Comparison of ENCODE assay signal across 8 mouse cellular contexts in genomic region chr5:139459938-139460337, GRCm38 (mm10). TPM values are rescaled to one million over a fixed set of nuclear protein-coding genes. Genes with fewer than 3 reads are reported as not detected.
DNase-seq lines count a peak whose midpoint lies in the region; ATAC-seq and TF ChIP-seq lines count a peak whose summit lies in the region.

No protein-coding gene starts in this region.

- H3K9me3 ChIP-seq in neural tube, embryonic 11.5 days (ENCODE audit: control insufficient read depth, low read length), result no peaks in the 10 kb centered on the region
- H3K9me3 ChIP-seq in limb, embryonic 13.5 days, result no peaks in the 10 kb centered on the region
- no peaks in the 10 kb centered on the region for H3K9me3 ChIP-seq in stomach, embryonic 14.5 days (ENCODE audit: control insufficient read depth, low read depth, low read length)

- H3K9ac ChIP-seq in neural tube, embryonic 11.5 days (ENCODE audit: low read length), result peak overlapping the region; percentile 50; the same call in 1 of the 2 replicates
- peak overlapping the region; percentile 70 for H3K9ac ChIP-seq in limb, embryonic 13.5 days
- H3K9ac ChIP-seq in stomach, embryonic 14.5 days (replicated peaks; ENCODE audit: low read depth, low read length), result peak overlapping the region; percentile 40; the same call in 1 of the 2 replicates

- no peak for TF ChIP-seq POLR2A in cerebellum, adult 2 months (IDR thresholded peaks at IDR 0.05; ENCODE audit: borderline replicate concordance, insufficient read depth, low read length)

- H3K4me1 ChIP-seq in cerebellum, adult 2 months (ENCODE audit: control insufficient read depth, insufficient read depth, low read length), result no peaks in the 10 kb centered on the region
- peaks cover 4% of the 10 kb centered on the region; the same call in 1 of the 2 replicates for H3K4me1 ChIP-seq in neural tube, embryonic 11.5 days (ENCODE audit: control insufficient read depth, insufficient read depth, low read length)
- H3K4me1 ChIP-seq in limb, embryonic 13.5 days, result peaks cover 12% of the 10 kb centered on the region
- H3K4me1 ChIP-seq in stomach, embryonic 14.5 days (ENCODE audit: control insufficient read depth, insufficient read depth, low read length), result peaks cover 3% of the 10 kb centered on the region; the same call in 1 of the 2 replicates

- H3K36me3 ChIP-seq in neural tube, embryonic 11.5 days (ENCODE audit: control insufficient read depth, insufficient read depth, low read length), result no peaks in the 10 kb centered on the region
- peaks cover 3% of the 10 kb centered on the region; the same call in 1 of the 2 replicates for H3K36me3 ChIP-seq in limb, embryonic 13.5 days
- peaks cover 3% of the 10 kb centered on the region; the same call in 1 of the 2 replicates for H3K36me3 ChIP-seq in stomach, embryonic 14.5 days (ENCODE audit: control insufficient read depth, insufficient read depth, low read length)

- H3K4me3 ChIP-seq in cerebellum, adult 2 months (replicated peaks; ENCODE audit: insufficient read depth, low read depth, low read length), result peak overlapping the region; percentile 56
- peak overlapping the region; percentile 59 for H3K4me3 ChIP-seq in neural tube, embryonic 11.5 days (ENCODE audit: low read depth, low read length)
- H3K4me3 ChIP-seq in limb, embryonic 13.5 days, result peak overlapping the region; percentile 67
- H3K4me3 ChIP-seq in stomach, embryonic 14.5 days (ENCODE audit: low read depth, low read length), result peak overlapping the region; percentile 66

- H3K27ac ChIP-seq in cerebellum, adult 2 months (ENCODE audit: insufficient read depth, low read length), result no peak overlapping the region
- no peak overlapping the region for H3K27ac ChIP-seq in neural tube, embryonic 11.5 days (ENCODE audit: low read depth, low read length)
- no peak overlapping the region for H3K27ac ChIP-seq in limb, embryonic 13.5 days
- no peak overlapping the region for H3K27ac ChIP-seq in stomach, embryonic 14.5 days (ENCODE audit: low read length)

- ATAC-seq in neural tube, embryonic 11.5 days (ENCODE audit: insufficient read depth, low FRiP score, low TSS enrichment), result 0 out of 2 replicates have a peak, but pooled peaks have one; percentile 27
- ATAC-seq in limb, embryonic 13.5 days (ENCODE audit: low FRiP score, low read depth), result peak; percentile 3; the same call in 1 of the 2 replicates
- ATAC-seq in stomach, embryonic 14.5 days (ENCODE audit: insufficient number of reproducible peaks, insufficient read depth, low FRiP score, low read depth), result no peak

- peak overlapping the region; percentile 63 for H3K4me2 ChIP-seq in neural tube, embryonic 11.5 days (ENCODE audit: low read depth)
- H3K4me2 ChIP-seq in limb, embryonic 13.5 days (replicated peaks), result peak overlapping the region; percentile 83
- peak overlapping the region; percentile 84 for H3K4me2 ChIP-seq in stomach, embryonic 14.5 days (replicated peaks; ENCODE audit: low read depth, low read length)

- no peak for DNase-seq in cerebellum, adult 2 months
- no peak for DNase-seq in cerebellum, adult 8-10 months
- no peak for DNase-seq in neural tube, embryonic 11.5 days (ENCODE audit: low spot score)
- no peak for DNase-seq in neural tube, embryonic 10.5 days (ENCODE audit: extremely low spot score, low spot score)
- no peak for DNase-seq in layer of hippocampus, adult 9-11 months
- DNase-seq in layer of hippocampus, adult 18-20 months (ENCODE audit: low spot score in 2 of 2), result no peak

- TF ChIP-seq CTCF in cerebellum, adult 2 months (IDR thresholded peaks at IDR 0.05; ENCODE audit: borderline replicate concordance, insufficient read depth, low read depth, low read length), result no peak

- WGBS in cerebellum, adult 2 months, result 6% methylated on average over 10 of the region's 10 CpGs
- 10% methylated on average over 10 of the region's 10 CpGs for WGBS in neural tube, embryonic 11.5 days
- WGBS in limb, embryonic 13.5 days, result 13% methylated on average over 10 of the region's 10 CpGs
- WGBS in stomach, embryonic 14.5 days, result 7% methylated on average over 10 of the region's 10 CpGs

- no peaks in the 10 kb centered on the region for H3K27me3 ChIP-seq in cerebellum, adult 2 months (ENCODE audit: control insufficient read depth, insufficient read depth, low read length)
- H3K27me3 ChIP-seq in neural tube, embryonic 11.5 days (ENCODE audit: control insufficient read depth, insufficient read depth, low read length), result no peaks in the 10 kb centered on the region
- H3K27me3 ChIP-seq in limb, embryonic 13.5 days, result no peaks in the 10 kb centered on the region
- no peaks in the 10 kb centered on the region for H3K27me3 ChIP-seq in stomach, embryonic 14.5 days (ENCODE audit: control insufficient read depth, insufficient read depth, low read length)

RNA-seq across cellular contexts. Expression of gene 3110082I17Rik, which starts 0.4 kb away (rescaled TPM):
- polyA plus RNA-seq in cerebellum, adult 2 months (2012; rRNA removed), result 7.1 and 7.4 TPM in 2 replicates
- 32.0 and 37.6 TPM in 2 replicates for polyA plus RNA-seq in neural tube, embryonic 11.5 days (2014; fragmentation: Nextera tagmentation; extraction: Ambion mirVana)
- polyA plus RNA-seq in limb, embryonic 13.5 days (2015; fragmentation: Nextera tagmentation; extraction: Ambion mirVana), result 32.6 and 33.1 TPM in 2 replicates
- polyA plus RNA-seq in stomach, embryonic 14.5 days (2014; fragmentation: Nextera tagmentation; extraction: Ambion mirVana), result 37.6 and 37.7 TPM in 2 replicates
- total RNA-seq in layer of hippocampus, adult 18-20 months (2021), result 10 to 100 TPM; 14.6 to 15.7 TPM

RNA-seq across cellular contexts. Expression of gene Zfand2a, which starts 24.4 kb away (rescaled TPM):
- polyA plus RNA-seq in cerebellum, adult 2 months (2012; rRNA removed), result 37.1 and 42.8 TPM in 2 replicates
- 5.4 and 7.9 TPM in 2 replicates for polyA plus RNA-seq in neural tube, embryonic 11.5 days (2014; fragmentation: Nextera tagmentation; extraction: Ambion mirVana)
- polyA plus RNA-seq in limb, embryonic 13.5 days (2015; fragmentation: Nextera tagmentation; extraction: Ambion mirVana), result 10.3 and 11.0 TPM in 2 replicates
- 5.8 and 6.9 TPM in 2 replicates for polyA plus RNA-seq in stomach, embryonic 14.5 days (2014; fragmentation: Nextera tagmentation; extraction: Ambion mirVana)
- total RNA-seq in layer of hippocampus, adult 18-20 months (2021), result 10 to 100 TPM; 50.4 to 51.6 TPM

RNA-seq across cellular contexts. Expression of gene Gper1, which starts 37.0 kb away (rescaled TPM):
- polyA plus RNA-seq in cerebellum, adult 2 months (2012; rRNA removed), result 4.0 and 4.4 TPM in 2 replicates
- polyA plus RNA-seq in neural tube, embryonic 11.5 days (2014; fragmentation: Nextera tagmentation; extraction: Ambion mirVana), result 2.9 and 4.4 TPM in 2 replicates
- polyA plus RNA-seq in limb, embryonic 13.5 days (2015; fragmentation: Nextera tagmentation; extraction: Ambion mirVana), result 3.5 and 4.6 TPM in 2 replicates
- 3.3 TPM in 2 replicates for polyA plus RNA-seq in stomach, embryonic 14.5 days (2014; fragmentation: Nextera tagmentation; extraction: Ambion mirVana)
- total RNA-seq in layer of hippocampus, adult 18-20 months (2021), result 1 to 10 TPM; 2.0 to 4.2 TPM

RNA-seq across cellular contexts. Expression of gene C130050O18Rik, which starts 54.9 kb away (rescaled TPM):
- 0.21 and 0.25 TPM in 2 replicates for polyA plus RNA-seq in cerebellum, adult 2 months (2012; rRNA removed)
- 0.18 and 0.36 TPM in 2 replicates for polyA plus RNA-seq in neural tube, embryonic 11.5 days (2014; fragmentation: Nextera tagmentation; extraction: Ambion mirVana)
- 3.5 and 3.9 TPM in 2 replicates for polyA plus RNA-seq in limb, embryonic 13.5 days (2015; fragmentation: Nextera tagmentation; extraction: Ambion mirVana)
- polyA plus RNA-seq in stomach, embryonic 14.5 days (2014; fragmentation: Nextera tagmentation; extraction: Ambion mirVana), result 0.48 and 1.3 TPM in 2 replicates
- total RNA-seq in layer of hippocampus, adult 18-20 months (2021), result under 1 TPM in 1 of 2 experiments, not detected in 1; 0.33 TPM
